ENCODE assay signal across 1 mouse cellular context in the genomic region with DNA sequence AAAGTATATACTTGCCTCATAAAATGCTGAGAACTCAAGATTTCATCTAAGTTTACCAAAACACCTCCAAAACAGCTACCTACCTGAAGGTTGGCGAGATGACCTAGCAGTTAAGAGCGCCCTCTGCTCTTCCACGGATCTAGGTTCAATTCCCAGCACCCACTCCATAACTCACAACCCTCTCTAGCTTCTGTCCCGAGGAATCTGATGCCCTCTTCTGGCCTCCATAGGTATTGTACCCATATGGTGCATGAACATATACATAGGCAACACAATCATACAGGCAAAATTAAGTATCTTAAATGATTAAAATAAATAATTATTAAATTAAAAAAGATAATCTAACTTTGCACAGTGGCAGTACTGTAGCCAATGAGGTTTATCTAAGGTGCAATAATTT.
TF ChIP-seq lines count a peak whose summit lies in the region.

No protein-coding gene starts in this region.

TF ChIP-seq in ES-E14, 5 proteins besides CTCF, POLR2A, EP300 and RAD21:
- TF ChIP-seq CHD2 (IDR thresholded peaks at IDR 0.05; ENCODE audit: low read depth, low read length) (no peak), ZNF384 (IDR thresholded peaks at IDR 0.05; ENCODE audit: low read depth, low read length) (no peak), MAFK (IDR thresholded peaks at IDR 0.05; ENCODE audit: insufficient read depth, low read depth, low read length) (no peak), HCFC1 (IDR thresholded peaks at IDR 0.05; ENCODE audit: borderline replicate concordance, insufficient read depth, low read length) (no peak), ZC3H11A (IDR thresholded peaks at IDR 0.05; ENCODE audit: borderline replicate concordance, low read depth, low read length) (no peak)
TF ChIP-seq in ES-E14: peak in this region for 0.
